Mouse (Mus musculus) B cell, adult 62 days (primary cell): Measurements from ENCODE around the gene Gm4847. TPM values are rescaled to one million over a fixed set of nuclear protein-coding genes. Genes with fewer than 3 reads are reported as not detected.

Source experiments
- total RNA-seq: library from RNA; stranded (reverse); gene quantifications from 4 replicates; pipeline ENCODE4 v1.2.4, GENCODE M21; 2023

Gene Gm4847
- total RNA-seq, result not detected in 4 replicates

DNA sequence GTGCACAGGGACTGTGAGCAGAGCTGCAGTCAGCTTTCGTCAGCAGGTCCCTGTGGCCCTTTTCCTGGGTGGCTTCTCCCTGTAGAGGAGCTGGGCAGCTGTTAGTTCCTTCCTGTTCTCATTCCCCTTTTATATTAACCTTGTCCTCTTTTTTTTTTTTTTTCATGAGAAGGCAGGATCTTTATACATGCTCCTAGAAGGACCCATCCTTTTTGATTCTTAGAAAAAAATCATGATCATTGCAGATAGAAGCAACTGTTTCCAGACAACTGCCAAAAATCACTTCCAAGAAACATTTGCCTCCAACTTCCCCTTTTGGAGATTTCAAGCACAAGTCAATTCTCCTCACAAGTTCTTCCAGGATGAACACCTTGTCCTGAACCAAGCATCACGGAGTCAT is at the start of gene Gm4847:
Gene Gm4847, minus strand, starts transcription at position 101 of the 400 bp plus-strand sequence.

GRCm38 (mm10) chr1:166681745-166682144 is 34.3 kb upstream of the Gm4847 start, which contains the start of gene Fmo9:
Fmo9 (minus strand) TSS chr1:166681845.

Other genes starting within 250 kb of the Gm4847 start
- 15.0 to 18.3 TPM (median 16.6 TPM) in 4 replicates for gene Pogk, start 237.8 kb downstream of the Gm4847 start, total RNA-seq
- not detected in 4 replicates for gene Gm4846, start 150.1 kb downstream of the Gm4847 start, total RNA-seq
- not detected in 4 replicates for gene Fmo9, start 34.2 kb upstream of the Gm4847 start, total RNA-seq